Mouse (Mus musculus): ENCODE results near the gene Otop2.

- TF ChIP-seq CTCF (IDR thresholded peaks at IDR 0.05; ENCODE audit: low read depth) (no peak), EP300 (IDR thresholded peaks at IDR 0.05; ENCODE audit: low read depth) (no peak)
Measured at GRCm38 (mm10) chr11:115287386-115287785, 19.6 kb upstream of the Otop2 start.
